Mouse (Mus musculus) limb, embryonic 14.5 days (tissue): ENCODE data around the gene Atp5d. TPM values are rescaled to one million over a fixed set of nuclear protein-coding genes. Genes with fewer than 3 reads are reported as not detected.

Source experiments
- ATAC-seq: fragments of 200-750 bp; cut with Nextera tagmentation; 2 replicates; pipeline ENCODE4 v1.8.0; 2017; ENCODE audit warnings: low read depth, moderate number of reproducible peaks, moderate TSS enrichment; ENCODE audit not compliant: low FRiP score
- DNase-seq: peaks from one replicate; pipeline ENCODE4 v3.0.0-alpha.2; 2015; ENCODE audit warnings: low spot score
- H3K27ac ChIP-seq: fragments of 300-500 bp; sonication (generic); replicated peaks from 2 replicates; pipeline ENCODE4 v1.5.1; 2014; ENCODE audit warnings: low read depth, mild to moderate bottlenecking, low read length, moderate library complexity, mixed read lengths
- H3K27me3 ChIP-seq: fragments of 300-500 bp; sonication (generic); 2 replicates; pipeline ENCODE4 v1.6.1; 2014; ENCODE audit warnings: low read length, mixed read lengths; ENCODE audit not compliant: control insufficient read depth, insufficient read depth
- H3K36me3 ChIP-seq: fragments of 300-500 bp; sonication (generic); 2 replicates; pipeline ENCODE4 v1.6.1; 2014; ENCODE audit warnings: mild to moderate bottlenecking, low read length, moderate library complexity, mixed read lengths; ENCODE audit not compliant: control insufficient read depth, insufficient read depth
- H3K4me1 ChIP-seq: fragments of 300-500 bp; sonication (generic); 2 replicates; pipeline ENCODE4 v1.6.1; 2014; ENCODE audit warnings: antibody characterized with exemption, low read length, mixed read lengths; ENCODE audit not compliant: control insufficient read depth, insufficient read depth
- H3K4me2 ChIP-seq: fragments of 300-500 bp; sonication (generic); replicated peaks from 2 replicates; pipeline ENCODE4 v1.6.1; 2014; ENCODE audit warnings: low read depth, mild to moderate bottlenecking, low read length, moderate library complexity; ENCODE audit not compliant: severe bottlenecking
- H3K4me3 ChIP-seq: fragments of 300-500 bp; sonication (generic); replicated peaks from 2 replicates; pipeline ENCODE4 v1.5.1; 2014; ENCODE audit warnings: low read length
- H3K9ac ChIP-seq: fragments of 300-500 bp; sonication (generic); 2 replicates; pipeline ENCODE4 v1.6.1; 2014; ENCODE audit warnings: mild to moderate bottlenecking, low read depth, low read length, moderate library complexity; ENCODE audit not compliant: severe bottlenecking
- H3K9me3 ChIP-seq: fragments of 300-500 bp; sonication (generic); 2 replicates; pipeline ENCODE4 v1.6.1; 2016; ENCODE audit warnings: low read length; ENCODE audit not compliant: control insufficient read depth
- POLR2A ChIP-seq: fragments of 200-500 bp; IDR thresholded peaks from 2 replicates; pipeline ENCODE4 v1.8.0; 2012; ENCODE audit warnings: inconsistent platforms, mild to moderate bottlenecking, moderate library complexity, borderline replicate concordance; ENCODE audit not compliant: insufficient read depth, insufficient read length; ENCODE audit errors: extremely low read depth
- WGBS: fragments of 180-500 bp; shearing (Covaris S2); extraction: QIAGEN DNeasy Blood & Tissue Kit; methylation state at CpG from one replicate; pipeline ENCODE4 v1.1.7; 2014; 5-methylcytosine and 5-hydroxymethylcytosine counted together
- polyA plus RNA-seq, 2 experiments: library from polyadenylated mRNA; depleted of rRNA in 1 of 2; stranded (reverse) in 1 of 2; unstranded in 1 of 2; fragments of >200 nt; fragmentation: Nextera tagmentation in 1 of 2; extraction: Ambion mirVana in 1 of 2; gene quantifications; 2 replicates each; pipeline versions ENCODE4 v1.2.1 to v1.2.3; 2012 to 2014

Atp5d gene
- polyA plus RNA-seq, 2 experiments = 449 to 477 TPM

GRCm38 (mm10) chr10:80094684-80095083 is 43.7 kb upstream of the Atp5d start:
- no peaks in the 10 kb centered on the region for H3K9me3 ChIP-seq
- 70% methylated on average over 3 of the region's 3 CpGs for WGBS
- no peak for TF ChIP-seq POLR2A
- no peak overlapping the region for H3K27ac ChIP-seq
- ATAC-seq = no peak
- H3K36me3 ChIP-seq = no peaks in the 10 kb centered on the region; the same call in 1 of the 2 replicates
- no peaks in the 10 kb centered on the region for H3K27me3 ChIP-seq
- DNase-seq = no peak
- H3K4me1 ChIP-seq = peaks cover 9% of the 10 kb centered on the region
- no peak overlapping the region for H3K9ac ChIP-seq
- H3K4me2 ChIP-seq = no peak overlapping the region
- H3K4me3 ChIP-seq = no peak overlapping the region

DNA sequence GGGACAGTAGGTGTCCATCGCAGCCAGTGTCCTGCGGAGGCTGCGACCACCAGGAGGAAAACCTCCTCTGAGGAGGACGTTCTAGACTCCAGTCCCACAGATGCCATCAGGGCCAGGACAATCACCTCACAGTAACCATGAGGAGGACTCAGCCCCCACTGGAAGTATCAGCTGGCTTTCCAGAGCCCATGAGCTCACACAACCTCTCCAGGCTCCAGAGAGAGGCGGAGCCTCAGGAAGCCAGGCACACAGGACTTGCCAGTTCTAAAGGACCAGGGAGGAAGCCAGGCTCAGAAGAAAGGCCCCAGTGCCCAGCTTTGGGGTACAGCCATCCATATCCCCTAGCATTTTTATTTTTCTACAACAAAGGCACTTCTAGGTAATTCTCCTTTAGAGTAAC is 42.9 kb upstream of the Atp5d start:
- H3K27me3 ChIP-seq = no peaks in the 10 kb centered on the region
- no peak overlapping the region for H3K4me3 ChIP-seq
- peaks cover 9% of the 10 kb centered on the region for H3K4me1 ChIP-seq
- no peaks in the 10 kb centered on the region for H3K9me3 ChIP-seq
- H3K4me2 ChIP-seq = no peak overlapping the region
- H3K27ac ChIP-seq = no peak overlapping the region
- ATAC-seq = no peak
- H3K36me3 ChIP-seq = peaks cover 3% of the 10 kb centered on the region
- DNase-seq = no peak
- no peak overlapping the region for H3K9ac ChIP-seq
- no peak for TF ChIP-seq POLR2A
- 82% methylated on average over 5 of the region's 5 CpGs for WGBS

- 9% methylated on average over 7 of the region's 7 CpGs for WGBS
- peaks cover 17% of the 10 kb centered on the region for H3K4me1 ChIP-seq
- no peak for DNase-seq
- H3K36me3 ChIP-seq = peaks cover 4% of the 10 kb centered on the region; the same call in 1 of the 2 replicates
- TF ChIP-seq POLR2A = no peak
- H3K27me3 ChIP-seq = no peaks in the 10 kb centered on the region
- no peak overlapping the region for H3K4me3 ChIP-seq
- no peaks in the 10 kb centered on the region for H3K9me3 ChIP-seq
- no peak overlapping the region for H3K27ac ChIP-seq
- no peak for ATAC-seq
- no peak overlapping the region; the same call in 1 of the 2 replicates for H3K4me2 ChIP-seq
- H3K9ac ChIP-seq = no peak overlapping the region
Measured at GRCm38 (mm10) chr10:80097275-80097674, 41.2 kb upstream of the Atp5d start.

- peaks cover 4% of the 10 kb centered on the region; the same call in 1 of the 2 replicates for H3K36me3 ChIP-seq
- H3K9me3 ChIP-seq = no peaks in the 10 kb centered on the region
- no peaks in the 10 kb centered on the region for H3K27me3 ChIP-seq
- H3K4me2 ChIP-seq = no peak overlapping the region
- peaks cover 21% of the 10 kb centered on the region for H3K4me1 ChIP-seq
- no peak overlapping the region for H3K9ac ChIP-seq
- WGBS = 83% methylated on average over 5 of the region's 5 CpGs
- no peak for TF ChIP-seq POLR2A
- no peak overlapping the region for H3K27ac ChIP-seq
- H3K4me3 ChIP-seq = no peak overlapping the region
- DNase-seq (no peak), ATAC-seq (no peak)
Measured at GRCm38 (mm10) chr10:80098630-80099029, 39.8 kb upstream of the Atp5d start.

GRCm38 (mm10) chr10:80100982-80101381 is 37.5 kb upstream of the Atp5d start:
- H3K4me2 ChIP-seq = peak overlapping the region; percentile 88; the same call in 1 of the 2 replicates
- H3K9ac ChIP-seq = no peak overlapping the region
- DNase-seq (no peak), ATAC-seq (no peak)
- peaks cover 4% of the 10 kb centered on the region; the same call in 1 of the 2 replicates for H3K36me3 ChIP-seq
- no peaks in the 10 kb centered on the region for H3K27me3 ChIP-seq
- WGBS = 48% methylated on average over 11 of the region's 11 CpGs
- no peak for TF ChIP-seq POLR2A
- no peaks in the 10 kb centered on the region for H3K9me3 ChIP-seq
- no peak overlapping the region for H3K27ac ChIP-seq
- H3K4me1 ChIP-seq = peaks cover 21% of the 10 kb centered on the region
- H3K4me3 ChIP-seq = 0 out of 2 replicates have a peak overlapping the region, but pooled peaks have one; percentile 89
